Mouse (Mus musculus): ENCODE measurements around the gene Kcnip1.

The Kcnip1 gene

GRCm38 (mm10) chr11:33670105-33670965, 322.6 kb downstream of the Kcnip1 start:
- in situ Hi-C loops (cut with MboI), result no loop called here

GRCm38 (mm10) chr11:33668376-33668775, 324.6 kb downstream of the Kcnip1 start:
- in situ Hi-C loops (cut with MboI), result no loop called here

- in situ Hi-C loops (cut with MboI), result no loop called here
These were observed 329.4 kb downstream of the Kcnip1 start for GRCm38 (mm10) chr11:33663599-33663998.

- in situ Hi-C loops (cut with MboI), result no loop called here
These were observed 332.7 kb downstream of the Kcnip1 start for GRCm38 (mm10) chr11:33660016-33660913.

- in situ Hi-C loops (cut with MboI), result no loop called here
These were observed 336.9 kb downstream of the Kcnip1 start for GRCm38 (mm10) chr11:33655861-33656593.

- in situ Hi-C loops (cut with MboI), result no loop called here
These were observed 337.7 kb downstream of the Kcnip1 start for GRCm38 (mm10) chr11:33655221-33655620.

GRCm38 (mm10) chr11:33654485-33654884, 338.5 kb downstream of the Kcnip1 start:
- in situ Hi-C loops (cut with MboI), result no loop called here

GRCm38 (mm10) chr11:33649358-33649757, 343.6 kb downstream of the Kcnip1 start:
- in situ Hi-C loops (cut with MboI), result no loop called here

- in situ Hi-C loops (cut with MboI), result no loop called here
These were observed 355.8 kb downstream of the Kcnip1 start for GRCm38 (mm10) chr11:33637107-33637506.

- in situ Hi-C loops (cut with MboI), result no loop called here
These were observed 365.7 kb downstream of the Kcnip1 start for GRCm38 (mm10) chr11:33627136-33627742.

GRCm38 (mm10) chr11:33614218-33614617, 378.7 kb downstream of the Kcnip1 start:
- in situ Hi-C loops (cut with MboI), result no loop called here

GRCm38 (mm10) chr11:33607784-33608183, 385.2 kb downstream of the Kcnip1 start:
- in situ Hi-C loops (cut with MboI), result no loop called here

GRCm38 (mm10) chr11:33603174-33603573, 389.8 kb downstream of the Kcnip1 start:
- in situ Hi-C loops (cut with MboI), result no loop called here

GRCm38 (mm10) chr11:33598986-33599385, 394.0 kb downstream of the Kcnip1 start, which contains the start of gene D130052B06Rik:
Gene D130052B06Rik (plus strand): TSS chr11:33599302.
- in situ Hi-C loops (cut with MboI), result no loop called here

- in situ Hi-C loops (cut with MboI), result no loop called here
These were observed 396.3 kb downstream of the Kcnip1 start for GRCm38 (mm10) chr11:33596655-33597054.

GRCm38 (mm10) chr11:33592826-33593225, 400.1 kb downstream of the Kcnip1 start:
- in situ Hi-C loops (cut with MboI), result no loop called here

- in situ Hi-C loops (cut with MboI), result no loop called here
These were observed 402.2 kb downstream of the Kcnip1 start for GRCm38 (mm10) chr11:33590771-33591170.

- in situ Hi-C loops (cut with MboI), result no loop called here
These were observed 406.3 kb downstream of the Kcnip1 start for GRCm38 (mm10) chr11:33586614-33587013.

- in situ Hi-C loops (cut with MboI), result no loop called here
These were observed 413.3 kb downstream of the Kcnip1 start for GRCm38 (mm10) chr11:33579621-33580020.

Data from mature B cell (primary cell).